Mouse (Mus musculus): ENCODE measurements around the gene Ism2. TPM values are rescaled to one million over a fixed set of nuclear protein-coding genes. Genes with fewer than 3 reads are reported as not detected.

Gene Ism2
- polyA plus RNA-seq, 1 experiment from 2014 or later = 1.0 TPM

DNA sequence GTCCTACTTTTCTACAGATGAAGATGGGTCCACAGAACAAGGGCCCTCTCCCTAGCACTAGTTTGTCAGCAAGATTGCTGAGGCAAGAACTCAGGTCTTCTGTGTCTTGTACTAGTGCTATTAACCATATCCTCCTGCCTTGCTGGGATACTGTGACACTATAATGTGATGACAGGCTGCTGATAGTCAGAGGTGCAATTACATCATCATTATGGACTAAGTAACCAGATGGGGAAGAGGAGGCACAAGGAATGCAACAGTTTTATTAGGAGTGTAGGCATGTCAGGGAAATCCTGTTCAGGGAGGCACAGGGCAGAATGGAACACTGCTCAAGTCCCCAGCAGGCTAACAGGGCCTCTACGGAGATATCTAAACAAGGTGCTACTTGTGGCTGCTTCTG is 60.9 kb downstream of the Ism2 start, which contains the start of gene Noxred1:
Gene Noxred1 (minus strand): TSS at position 101 of the 400 bp plus-strand sequence.
- H3K9me3 ChIP-seq (ENCODE audit: control insufficient read depth, low read length) = no peaks in the 10 kb centered on the region
- H3K27ac ChIP-seq (ENCODE audit: low read depth, low read length) = no peak within 1 kb of the TSS
- no peaks in the 10 kb centered on the region for H3K27me3 ChIP-seq (ENCODE audit: control insufficient read depth, insufficient read depth, low read length)
- WGBS = 97% methylated on average over 1 of the region's 1 CpGs
- H3K4me2 ChIP-seq (ENCODE audit: low read depth, low read length, severe bottlenecking) = no peak within 1 kb of the TSS
- H3K9ac ChIP-seq (ENCODE audit: low read length) = no peak within 1 kb of the TSS
- peaks cover 7% of the 10 kb centered on the region; the same call in 1 of the 2 replicates for H3K36me3 ChIP-seq (ENCODE audit: control insufficient read depth, insufficient read depth, low read length)
- no peak for DNase-seq (ENCODE audit: low spot score)
- no peak for ATAC-seq (replicated peaks; ENCODE audit: low FRiP score)
- no peaks in the 10 kb centered on the region for H3K4me1 ChIP-seq (replicated peaks; ENCODE audit: control insufficient read depth, insufficient read depth, low read length)
- no peak within 1 kb of the TSS for H3K4me3 ChIP-seq (ENCODE audit: low read depth, low read length)

DNA sequence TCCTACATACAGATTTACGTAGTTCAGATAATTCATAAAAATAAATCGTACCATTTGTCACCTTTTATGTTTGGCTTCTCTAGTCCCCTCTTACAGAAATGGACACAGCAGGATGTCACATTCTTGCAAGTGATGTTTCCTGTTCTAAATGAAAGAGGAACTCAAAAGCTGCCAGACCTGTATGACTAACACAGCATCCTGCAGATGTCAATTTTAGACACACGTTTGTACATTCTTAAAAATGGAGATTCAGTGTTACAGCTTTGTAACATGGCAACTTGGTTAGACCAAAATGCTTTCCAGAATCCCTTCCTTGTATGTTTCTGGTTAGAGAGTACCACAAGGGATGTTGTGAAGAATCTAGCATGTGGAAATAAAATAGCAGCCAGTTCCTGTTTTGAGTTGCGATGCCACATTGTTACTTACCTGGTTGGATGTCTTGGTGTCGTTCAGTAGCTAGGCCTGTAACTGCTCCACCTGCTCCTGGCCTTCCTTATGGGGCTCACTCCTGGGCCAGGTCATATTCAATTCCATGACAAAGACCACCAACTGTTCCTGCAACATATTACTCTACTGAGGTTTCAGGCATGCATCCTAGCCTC is 62.5 kb downstream of the Ism2 start:
- DNase-seq (ENCODE audit: low spot score) (no peak), ATAC-seq (replicated peaks; ENCODE audit: low FRiP score) (no peak)
- Histone ChIP-seq H3K4me1 (replicated peaks; ENCODE audit: control insufficient read depth, insufficient read depth, low read length) (no peaks in the 10 kb centered on the region), H3K4me3 (ENCODE audit: low read depth, low read length) (no peak overlapping the region), H3K9ac (ENCODE audit: low read length) (no peak overlapping the region), H3K4me2 (ENCODE audit: low read depth, low read length, severe bottlenecking) (no peak overlapping the region), H3K36me3 (ENCODE audit: control insufficient read depth, insufficient read depth, low read length) (peaks cover 7% of the 10 kb centered on the region; the same call in 1 of the 2 replicates), H3K9me3 (ENCODE audit: control insufficient read depth, low read length) (no peaks in the 10 kb centered on the region), H3K27me3 (ENCODE audit: control insufficient read depth, insufficient read depth, low read length) (no peaks in the 10 kb centered on the region), H3K27ac (ENCODE audit: low read depth, low read length) (no peak overlapping the region)
- 86% methylated on average over 5 of the region's 5 CpGs for WGBS

DNA sequence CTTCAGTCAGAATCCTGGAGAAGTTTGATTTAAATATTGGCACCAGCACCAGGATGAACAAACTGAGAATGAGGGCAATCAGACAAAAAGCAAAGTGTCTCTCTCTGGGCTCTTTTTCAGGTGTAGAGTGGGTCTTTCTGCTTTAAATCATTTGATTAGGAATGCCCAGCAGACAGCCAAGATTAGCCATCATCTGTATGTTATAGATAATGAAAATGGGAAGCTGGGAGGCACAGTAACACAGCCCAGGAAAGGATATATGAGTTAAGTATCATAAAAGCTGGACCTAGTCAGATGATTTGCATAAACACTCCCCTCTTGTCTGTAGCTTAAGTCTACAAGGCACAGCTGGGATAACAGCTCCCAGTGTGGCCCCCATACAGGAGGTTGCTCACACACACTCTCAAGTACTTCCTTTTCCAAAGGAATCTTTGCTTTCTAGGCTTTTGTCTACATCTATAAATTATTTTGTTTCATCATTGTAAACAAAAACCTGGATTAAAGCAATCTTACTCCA is 69.1 kb downstream of the Ism2 start:
- DNase-seq (ENCODE audit: low spot score) (no peak), ATAC-seq (replicated peaks; ENCODE audit: low FRiP score) (no peak)
- Histone ChIP-seq H3K9me3 (ENCODE audit: control insufficient read depth, low read length) (no peaks in the 10 kb centered on the region), H3K9ac (ENCODE audit: low read length) (no peak overlapping the region), H3K4me1 (replicated peaks; ENCODE audit: control insufficient read depth, insufficient read depth, low read length) (no peaks in the 10 kb centered on the region), H3K36me3 (ENCODE audit: control insufficient read depth, insufficient read depth, low read length) (no peaks in the 10 kb centered on the region), H3K4me2 (ENCODE audit: low read depth, low read length, severe bottlenecking) (no peak overlapping the region), H3K27ac (ENCODE audit: low read depth, low read length) (no peak overlapping the region), H3K4me3 (ENCODE audit: low read depth, low read length) (no peak overlapping the region), H3K27me3 (ENCODE audit: control insufficient read depth, insufficient read depth, low read length) (no peaks in the 10 kb centered on the region)

DNA sequence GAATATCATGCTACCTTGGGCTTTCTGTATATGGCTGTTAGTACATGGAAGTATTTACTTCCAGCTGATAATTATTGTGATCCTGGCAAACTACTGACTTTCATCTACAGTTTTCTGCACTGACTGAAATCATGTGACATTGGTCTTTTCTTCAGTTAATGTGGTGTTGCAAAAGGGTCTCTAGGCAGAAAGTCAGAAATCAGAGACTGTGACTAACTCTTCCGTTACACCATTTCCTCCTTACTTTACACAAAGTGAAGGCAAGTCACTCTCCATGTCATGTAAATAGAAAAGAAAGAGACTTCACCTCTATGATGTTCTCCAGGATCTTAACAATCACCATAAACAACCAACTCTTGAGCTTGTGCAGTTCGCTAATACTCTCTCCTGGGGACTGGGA is 69.9 kb downstream of the Ism2 start:
- DNase-seq (ENCODE audit: low spot score) (no peak), ATAC-seq (replicated peaks; ENCODE audit: low FRiP score) (no peak)
- Histone ChIP-seq H3K9ac (ENCODE audit: low read length) (no peak overlapping the region), H3K27ac (ENCODE audit: low read depth, low read length) (no peak overlapping the region), H3K4me2 (ENCODE audit: low read depth, low read length, severe bottlenecking) (no peak overlapping the region), H3K4me3 (ENCODE audit: low read depth, low read length) (no peak overlapping the region), H3K27me3 (ENCODE audit: control insufficient read depth, insufficient read depth, low read length) (no peaks in the 10 kb centered on the region), H3K9me3 (ENCODE audit: control insufficient read depth, low read length) (no peaks in the 10 kb centered on the region), H3K36me3 (ENCODE audit: control insufficient read depth, insufficient read depth, low read length) (no peaks in the 10 kb centered on the region), H3K4me1 (replicated peaks; ENCODE audit: control insufficient read depth, insufficient read depth, low read length) (no peaks in the 10 kb centered on the region)
- WGBS = 95% methylated on average over 2 of the region's 2 CpGs

Small RNAs within 50 kb of the gene (microRNA-seq; reads per million reads assigned to microRNA genes)
- gene Gm47293 (ENCODE audit: insufficient number of aligned reads) = not detected

Other genes with a start within 250 kb of the Ism2 start
- 0.49 and 0.84 TPM in 2 replicates for gene Ngb, start 197.2 kb downstream of the Ism2 start, polyA plus RNA-seq (2014; fragmentation: Nextera tagmentation; extraction: Ambion mirVana)
- 29.7 and 34.0 TPM in 2 replicates for gene Gstz1, start 152.5 kb downstream of the Ism2 start, polyA plus RNA-seq (2014; fragmentation: Nextera tagmentation; extraction: Ambion mirVana)
- gene Pomt2, start 151.7 kb downstream of the Ism2 start, polyA plus RNA-seq (2014; fragmentation: Nextera tagmentation; extraction: Ambion mirVana) = 18.6 and 18.8 TPM in 2 replicates
- gene Samd15, start 100.0 kb downstream of the Ism2 start, polyA plus RNA-seq (2014; fragmentation: Nextera tagmentation; extraction: Ambion mirVana) = 1.4 and 1.6 TPM in 2 replicates
- gene Tmed8, start 99.3 kb downstream of the Ism2 start, polyA plus RNA-seq (2014; fragmentation: Nextera tagmentation; extraction: Ambion mirVana) = 4.9 and 5.1 TPM in 2 replicates
- 1.1 and 1.6 TPM in 2 replicates for gene Noxred1, start 61.0 kb downstream of the Ism2 start, polyA plus RNA-seq (2014; fragmentation: Nextera tagmentation; extraction: Ambion mirVana)
- gene Vipas39, start 33.4 kb downstream of the Ism2 start, polyA plus RNA-seq (2014; fragmentation: Nextera tagmentation; extraction: Ambion mirVana) = 61.0 and 63.3 TPM in 2 replicates
- gene Ahsa1, start 33.2 kb downstream of the Ism2 start, polyA plus RNA-seq (2014; fragmentation: Nextera tagmentation; extraction: Ambion mirVana) = 213 and 221 TPM in 2 replicates
- 53.6 and 58.7 TPM in 2 replicates for gene Sptlc2, start 88.7 kb upstream of the Ism2 start, polyA plus RNA-seq (2014; fragmentation: Nextera tagmentation; extraction: Ambion mirVana)
- gene Slirp, start 144.2 kb upstream of the Ism2 start, polyA plus RNA-seq (2014; fragmentation: Nextera tagmentation; extraction: Ambion mirVana) = 271 and 294 TPM in 2 replicates
- 54.8 and 56.8 TPM in 2 replicates for gene Alkbh1, start 144.3 kb upstream of the Ism2 start, polyA plus RNA-seq (2014; fragmentation: Nextera tagmentation; extraction: Ambion mirVana)
- gene Snw1, start 172.6 kb upstream of the Ism2 start, polyA plus RNA-seq (2014; fragmentation: Nextera tagmentation; extraction: Ambion mirVana) = 158 and 165 TPM in 2 replicates
- not detected in 2 replicates for gene Gm5788, start 195.0 kb upstream of the Ism2 start, polyA plus RNA-seq (2014; fragmentation: Nextera tagmentation; extraction: Ambion mirVana)
- not detected in 2 replicates for gene Gm8300, start 214.6 kb upstream of the Ism2 start, polyA plus RNA-seq (2014; fragmentation: Nextera tagmentation; extraction: Ambion mirVana)

All from forebrain, embryonic 11.5 days (tissue).